Mouse (Mus musculus): ENCODE measurements around the gene Atp2b1. TPM values are rescaled to one million over a fixed set of nuclear protein-coding genes. Genes with fewer than 3 reads are reported as not detected.

The Atp2b1 gene
- total and polyA plus RNA-seq, 2 experiments from 2014 or later = 203 to 319 TPM

DNA sequence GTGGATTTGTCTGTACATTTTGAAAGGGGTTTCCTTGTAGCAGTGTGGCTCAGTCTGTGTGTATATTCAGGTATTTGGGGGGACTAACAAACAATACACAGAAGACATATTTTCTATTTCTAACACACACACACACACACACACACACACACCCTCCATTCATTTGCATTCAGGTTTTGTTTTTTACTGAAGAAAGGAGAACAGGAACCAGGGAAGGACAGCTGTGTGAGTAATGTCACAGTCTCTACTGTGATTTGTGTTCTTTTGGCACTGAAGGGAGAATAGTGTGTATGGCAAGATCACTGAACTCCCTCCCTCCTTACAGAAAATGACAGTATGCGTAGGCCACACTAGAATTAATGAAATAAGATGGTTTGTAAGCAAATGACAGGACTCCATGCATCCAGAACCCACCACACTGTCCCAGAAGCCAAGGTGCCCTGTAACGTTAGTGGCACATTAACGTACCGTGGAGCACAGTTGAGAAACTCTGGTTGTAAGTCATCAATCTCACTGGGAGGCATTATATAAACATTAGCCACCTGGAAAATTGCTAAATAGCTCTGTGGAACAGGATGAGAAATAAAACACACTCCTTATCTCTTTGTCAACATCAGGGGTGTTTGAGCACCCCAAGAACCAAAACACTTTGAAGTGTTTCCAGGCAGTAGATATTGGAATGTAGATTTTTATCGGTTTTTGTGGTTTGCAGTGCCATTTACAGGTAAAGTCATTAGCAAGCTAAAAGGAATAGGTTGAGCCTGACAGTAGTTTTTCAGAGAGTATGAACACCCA is 132.7 kb downstream of the Atp2b1 start:
- H3K4me3 ChIP-seq (ENCODE audit: low read depth, low read length) = no peak overlapping the region
- 93% methylated on average over 5 of the region's 5 CpGs for WGBS
- no peaks in the 10 kb centered on the region for H3K36me3 ChIP-seq (ENCODE audit: insufficient read depth)
- no peaks in the 10 kb centered on the region for H3K27me3 ChIP-seq (ENCODE audit: insufficient read depth, low read length)
- H3K4me2 ChIP-seq (ENCODE audit: low read depth) = no peak overlapping the region
- H3K27ac ChIP-seq (ENCODE audit: low read depth, low read length) = no peak overlapping the region
- H3K9me3 ChIP-seq (ENCODE audit: low read length) = no peaks in the 10 kb centered on the region
- no peak for TF ChIP-seq CTCF (IDR thresholded peaks at IDR 0.05; ENCODE audit: low read depth)
- ATAC-seq = no peak
- H3K9ac ChIP-seq = no peak overlapping the region
- DNase-seq = no peak
- no peaks in the 10 kb centered on the region for H3K4me1 ChIP-seq (ENCODE audit: insufficient read depth)

DNA sequence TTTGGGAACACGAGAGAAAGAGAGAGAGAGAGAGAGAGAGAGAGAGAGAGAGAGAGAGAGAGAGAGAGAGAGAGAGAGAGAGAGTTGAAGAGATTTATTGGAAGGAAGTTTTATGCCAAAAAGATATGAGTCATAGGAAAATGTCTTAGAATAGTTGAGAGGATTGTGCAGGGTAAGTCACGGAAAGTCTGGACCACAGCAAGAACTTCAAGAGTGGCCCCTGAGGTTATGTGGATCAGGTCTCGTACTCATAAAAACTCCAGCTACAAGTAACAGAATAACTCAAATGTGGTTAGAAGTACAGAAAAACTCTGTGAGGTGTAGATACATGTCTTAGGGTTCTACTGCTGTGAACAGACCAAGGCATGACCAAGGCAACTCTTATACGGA is 133.3 kb downstream of the Atp2b1 start:
- no peak for TF ChIP-seq CTCF (IDR thresholded peaks at IDR 0.05; ENCODE audit: low read depth)
- Histone ChIP-seq H3K4me1 (ENCODE audit: insufficient read depth) (no peaks in the 10 kb centered on the region), H3K9ac (no peak overlapping the region), H3K27me3 (ENCODE audit: insufficient read depth, low read length) (no peaks in the 10 kb centered on the region), H3K4me2 (ENCODE audit: low read depth) (no peak overlapping the region), H3K27ac (ENCODE audit: low read depth, low read length) (no peak overlapping the region), H3K9me3 (ENCODE audit: low read length) (no peaks in the 10 kb centered on the region), H3K4me3 (ENCODE audit: low read depth, low read length) (no peak overlapping the region), H3K36me3 (ENCODE audit: insufficient read depth) (no peaks in the 10 kb centered on the region)
- ATAC-seq (no peak), DNase-seq (no peak)
- 82% methylated on average over 4 of the region's 4 CpGs for WGBS

DNA sequence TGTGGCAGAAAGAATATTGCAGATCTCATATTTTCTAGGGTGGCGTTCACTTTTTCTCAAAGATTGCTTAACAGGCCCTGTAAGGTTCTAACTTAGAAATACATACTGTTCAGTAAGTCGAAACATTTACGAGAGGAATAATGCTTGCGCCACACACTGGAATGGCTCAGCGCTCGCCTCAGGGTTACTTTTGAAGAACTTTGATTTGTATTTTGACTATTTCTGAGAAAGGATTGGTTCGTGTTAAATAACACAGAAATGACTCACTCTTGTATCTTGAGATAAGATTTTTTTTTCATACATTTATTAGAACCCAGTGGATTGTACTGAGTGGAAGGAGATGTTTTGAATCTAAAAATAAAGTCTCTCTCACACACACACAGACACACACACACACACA is 135.9 kb downstream of the Atp2b1 start:
- Histone ChIP-seq H3K4me3 (ENCODE audit: low read depth, low read length) (no peak overlapping the region), H3K9ac (no peak overlapping the region), H3K9me3 (ENCODE audit: low read length) (no peaks in the 10 kb centered on the region), H3K36me3 (ENCODE audit: insufficient read depth) (no peaks in the 10 kb centered on the region), H3K27ac (ENCODE audit: low read depth, low read length) (no peak overlapping the region), H3K4me2 (ENCODE audit: low read depth) (no peak overlapping the region), H3K27me3 (ENCODE audit: insufficient read depth, low read length) (no peaks in the 10 kb centered on the region), H3K4me1 (ENCODE audit: insufficient read depth) (no peaks in the 10 kb centered on the region)
- no peak for DNase-seq
- TF ChIP-seq CTCF (IDR thresholded peaks at IDR 0.05; ENCODE audit: low read depth) = no peak
- WGBS = 90% methylated on average over 7 of the region's 7 CpGs
- ATAC-seq = no peak

DNA sequence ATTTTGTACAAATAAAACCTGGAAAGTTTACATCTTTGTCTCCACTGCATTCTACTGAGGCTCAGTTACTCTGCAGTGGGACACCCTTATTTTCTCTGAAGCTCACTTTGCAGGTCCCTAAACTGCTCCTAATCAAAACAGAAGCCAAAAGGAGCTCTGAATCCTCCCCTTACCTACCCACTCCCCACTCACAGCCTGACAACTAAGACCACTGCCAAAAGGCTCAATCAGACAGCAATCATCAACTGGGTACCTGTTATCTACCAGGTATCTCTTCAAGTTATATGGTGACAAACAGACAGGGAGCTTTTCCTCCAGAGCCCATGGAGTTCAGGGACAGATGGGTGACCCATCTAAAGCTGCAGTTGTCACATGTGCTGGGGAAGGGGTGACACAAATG is 138.9 kb downstream of the Atp2b1 start:
- Histone ChIP-seq H3K27me3 (ENCODE audit: insufficient read depth, low read length) (no peaks in the 10 kb centered on the region), H3K4me2 (ENCODE audit: low read depth) (no peak overlapping the region), H3K9me3 (ENCODE audit: low read length) (no peaks in the 10 kb centered on the region), H3K4me1 (ENCODE audit: insufficient read depth) (no peaks in the 10 kb centered on the region), H3K9ac (no peak overlapping the region), H3K27ac (ENCODE audit: low read depth, low read length) (no peak overlapping the region), H3K36me3 (ENCODE audit: insufficient read depth) (no peaks in the 10 kb centered on the region), H3K4me3 (ENCODE audit: low read depth, low read length) (no peak overlapping the region)
- DNase-seq (no peak), ATAC-seq (no peak)
- no peak for TF ChIP-seq CTCF (IDR thresholded peaks at IDR 0.05; ENCODE audit: low read depth)

DNA sequence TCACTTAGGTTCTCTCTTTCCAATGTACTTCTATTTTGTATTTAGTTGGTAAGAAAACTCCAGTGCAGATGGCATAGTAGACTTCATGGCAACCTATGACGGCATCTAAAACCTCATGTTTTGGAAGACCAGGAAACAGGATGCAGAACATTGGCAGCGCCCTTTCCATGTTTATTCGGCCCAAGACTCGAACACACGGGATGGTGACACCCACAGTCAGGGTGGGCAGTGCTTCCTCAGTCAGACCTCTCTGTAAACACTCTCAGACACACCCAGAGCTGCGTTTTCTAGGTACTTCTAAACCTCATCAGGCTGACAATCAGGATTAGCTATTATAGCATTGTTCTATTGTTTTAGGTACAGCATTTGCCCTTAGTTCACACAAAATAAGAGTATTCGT is 146.4 kb downstream of the Atp2b1 start:
- H3K9ac ChIP-seq = no peak overlapping the region
- DNase-seq (no peak), ATAC-seq (no peak)
- TF ChIP-seq CTCF (IDR thresholded peaks at IDR 0.05; ENCODE audit: low read depth) = no peak
- H3K4me1 ChIP-seq (ENCODE audit: insufficient read depth) = no peaks in the 10 kb centered on the region
- H3K9me3 ChIP-seq (ENCODE audit: low read length) = no peaks in the 10 kb centered on the region
- no peaks in the 10 kb centered on the region for H3K27me3 ChIP-seq (ENCODE audit: insufficient read depth, low read length)
- no peak overlapping the region for H3K4me3 ChIP-seq (ENCODE audit: low read depth, low read length)
- no peak overlapping the region for H3K27ac ChIP-seq (ENCODE audit: low read depth, low read length)
- H3K36me3 ChIP-seq (ENCODE audit: insufficient read depth) = no peaks in the 10 kb centered on the region
- 88% methylated on average over 7 of the region's 7 CpGs for WGBS
- no peak overlapping the region for H3K4me2 ChIP-seq (ENCODE audit: low read depth)

DNA sequence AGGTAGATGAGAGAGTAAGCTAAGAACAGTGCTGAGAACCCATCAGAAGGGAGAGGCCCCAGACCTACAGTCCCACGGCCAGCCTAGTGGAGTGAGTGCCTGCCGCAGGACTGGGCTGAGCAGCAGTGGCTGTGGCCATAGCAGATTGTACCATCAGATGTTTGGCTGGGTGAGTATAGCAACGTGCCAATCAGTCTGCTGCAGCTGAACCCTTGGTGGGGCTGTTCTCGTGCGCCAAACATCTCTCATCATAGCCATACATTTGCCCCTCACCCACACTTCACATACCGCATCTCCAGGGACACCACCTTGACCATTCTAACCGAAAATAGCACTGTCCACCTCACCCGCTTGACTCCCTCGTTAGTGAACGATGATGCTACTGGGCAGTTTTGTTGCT is 147.2 kb downstream of the Atp2b1 start:
- Histone ChIP-seq H3K27me3 (ENCODE audit: insufficient read depth, low read length) (no peaks in the 10 kb centered on the region), H3K9me3 (ENCODE audit: low read length) (no peaks in the 10 kb centered on the region), H3K4me2 (ENCODE audit: low read depth) (no peak overlapping the region), H3K27ac (ENCODE audit: low read depth, low read length) (no peak overlapping the region), H3K4me3 (ENCODE audit: low read depth, low read length) (no peak overlapping the region), H3K36me3 (ENCODE audit: insufficient read depth) (no peaks in the 10 kb centered on the region), H3K4me1 (ENCODE audit: insufficient read depth) (no peaks in the 10 kb centered on the region), H3K9ac (no peak overlapping the region)
- DNase-seq (no peak), ATAC-seq (no peak)
- 89% methylated on average over 10 of the region's 10 CpGs for WGBS
- TF ChIP-seq CTCF (IDR thresholded peaks at IDR 0.05; ENCODE audit: low read depth) = no peak

DNA sequence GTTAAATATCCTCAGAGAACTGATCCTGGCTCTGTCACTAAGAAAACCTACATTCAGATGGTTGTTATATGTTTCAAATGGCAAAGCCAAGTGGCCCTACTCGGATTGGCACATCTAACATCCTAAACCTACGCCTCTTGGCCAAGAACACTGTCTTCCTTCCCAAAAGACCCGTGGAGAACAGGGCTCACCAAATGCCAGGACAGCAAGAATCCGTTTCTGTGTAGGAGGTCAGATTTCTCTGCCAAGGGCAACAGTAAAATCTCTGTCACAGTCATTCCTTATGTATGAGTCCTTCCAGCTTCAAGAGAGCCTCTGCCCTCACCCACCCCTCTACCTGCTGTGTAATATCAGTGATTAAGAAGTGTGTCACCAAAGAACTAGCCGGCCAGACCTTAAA is 148.3 kb downstream of the Atp2b1 start:
- Histone ChIP-seq H3K27ac (ENCODE audit: low read depth, low read length) (no peak overlapping the region), H3K9me3 (ENCODE audit: low read length) (no peaks in the 10 kb centered on the region), H3K4me3 (ENCODE audit: low read depth, low read length) (no peak overlapping the region), H3K36me3 (ENCODE audit: insufficient read depth) (no peaks in the 10 kb centered on the region), H3K9ac (no peak overlapping the region), H3K4me1 (ENCODE audit: insufficient read depth) (no peaks in the 10 kb centered on the region), H3K27me3 (ENCODE audit: insufficient read depth, low read length) (no peaks in the 10 kb centered on the region), H3K4me2 (ENCODE audit: low read depth) (no peak overlapping the region)
- 76% methylated on average over 5 of the region's 5 CpGs for WGBS
- DNase-seq = no peak
- no peak for TF ChIP-seq CTCF (IDR thresholded peaks at IDR 0.05; ENCODE audit: low read depth)
- no peak for ATAC-seq

Other genes with a start within 250 kb of the Atp2b1 start
- 10.1 and 12.4 TPM in 2 replicates for gene Poc1b, start 192.6 kb downstream of the Atp2b1 start, total RNA-seq (2014; rRNA removed)
- 12.0 and 14.4 TPM in 2 replicates for gene Poc1b, start 192.6 kb downstream of the Atp2b1 start, polyA plus RNA-seq (2015; fragmentation: Nextera tagmentation; extraction: Ambion mirVana)
- 3.7 and 5.3 TPM in 2 replicates for gene Galnt4, start 193.8 kb downstream of the Atp2b1 start, total RNA-seq (2014; rRNA removed)
- 1.5 and 2.1 TPM in 2 replicates for gene Galnt4, start 193.8 kb downstream of the Atp2b1 start, polyA plus RNA-seq (2015; fragmentation: Nextera tagmentation; extraction: Ambion mirVana)
- gene Phxr2, start 211.9 kb downstream of the Atp2b1 start, total RNA-seq (2014; rRNA removed) = not detected in 2 replicates
- gene Phxr2, start 211.9 kb downstream of the Atp2b1 start, polyA plus RNA-seq (2015; fragmentation: Nextera tagmentation; extraction: Ambion mirVana) = not detected in 2 replicates

Data from forebrain, postnatal 0 days (tissue).